Mouse (Mus musculus) embryonic facial prominence, embryonic 13.5 days (tissue): ENCODE data around the gene Ces1f. TPM values are rescaled to one million over a fixed set of nuclear protein-coding genes. Genes with fewer than 3 reads are reported as not detected.
"Not testable (repeated sequence)": the region's sequence is repeated elsewhere in the genome, so short reads cannot be mapped to it uniquely, and the experiment has no call there.

ENCODE experiments used
- ATAC-seq: fragments of 200-750 bp; cut with Nextera tagmentation; 2 replicates; pipeline ENCODE4 v1.8.0; 2017; ENCODE audit warnings: low read depth; ENCODE audit not compliant: insufficient number of reproducible peaks, insufficient read depth, low FRiP score, low TSS enrichment
- H3K27ac ChIP-seq: fragments of 300-500 bp; sonication (generic); 2 replicates; pipeline ENCODE4 v1.5.1; 2015; ENCODE audit warnings: moderate library complexity, mild to moderate bottlenecking, inconsistent platforms
- H3K27me3 ChIP-seq: fragments of 300-500 bp; sonication (generic); 2 replicates; pipeline ENCODE4 v1.6.1; 2015; ENCODE audit warnings: mild to moderate bottlenecking, inconsistent platforms
- H3K36me3 ChIP-seq: fragments of 300-500 bp; sonication (generic); 2 replicates; pipeline ENCODE4 v1.6.1; 2015; ENCODE audit warnings: mild to moderate bottlenecking, inconsistent platforms
- H3K4me1 ChIP-seq: fragments of 300-500 bp; sonication (generic); 2 replicates; pipeline ENCODE4 v1.6.1; 2015; ENCODE audit warnings: inconsistent platforms
- H3K4me2 ChIP-seq: fragments of 300-500 bp; sonication (generic); 2 replicates; pipeline ENCODE4 v1.6.1; 2015; ENCODE audit warnings: moderate library complexity, mild to moderate bottlenecking, inconsistent platforms
- H3K4me3 ChIP-seq: fragments of 300-500 bp; sonication (generic); 2 replicates; pipeline ENCODE4 v1.5.1; 2015; ENCODE audit warnings: mild to moderate bottlenecking, inconsistent platforms
- H3K9ac ChIP-seq: fragments of 300-500 bp; sonication (generic); 2 replicates; pipeline ENCODE4 v1.6.1; 2015; ENCODE audit warnings: mild to moderate bottlenecking, inconsistent platforms
- H3K9me3 ChIP-seq: fragments of 300-500 bp; sonication (generic); 2 replicates; pipeline ENCODE4 v1.6.1; 2016; ENCODE audit warnings: inconsistent platforms
- WGBS: fragments of 180-500 bp; shearing (Covaris S2); methylation state at CpG from one replicate; pipeline ENCODE4 v1.1.7; 2015; ENCODE audit warnings: mixed read lengths; 5-methylcytosine and 5-hydroxymethylcytosine counted together
- polyA plus RNA-seq: library from polyadenylated mRNA; unstranded; fragments of >200 nt; fragmentation: Nextera tagmentation; extraction: Ambion mirVana; gene quantifications from 2 replicates; pipeline ENCODE4 v1.2.1, GENCODE M21; 2015

Ces1f gene
- polyA plus RNA-seq, 1 experiment from 2014 or later: not detected

- no peak overlapping the region for H3K27ac ChIP-seq
- no peak overlapping the region for H3K4me2 ChIP-seq
- no peak for ATAC-seq
- H3K27me3 ChIP-seq: no peaks in the 10 kb centered on the region
- no peak overlapping the region for H3K4me3 ChIP-seq
- H3K9ac ChIP-seq: no peak overlapping the region
- WGBS: 96% methylated on average over 2 of the region's 2 CpGs
- H3K36me3 ChIP-seq: no peaks in the 10 kb centered on the region
- no peaks in the 10 kb centered on the region for H3K4me1 ChIP-seq
- H3K9me3 ChIP-seq: no peaks in the 10 kb centered on the region
Observed at GRCm38 (mm10) chr8:93246057-93246456, 33.5 kb downstream of the Ces1f start.

GRCm38 (mm10) chr8:93239884-93240283, 39.7 kb downstream of the Ces1f start:
- Histone ChIP-seq H3K9me3 (no peaks in the 10 kb centered on the region), H3K4me2 (no peak overlapping the region), H3K9ac (no peak overlapping the region), H3K36me3 (no peaks in the 10 kb centered on the region), H3K4me3 (no peak overlapping the region), H3K27ac (no peak overlapping the region), H3K27me3 (no peaks in the 10 kb centered on the region), H3K4me1 (no peaks in the 10 kb centered on the region)
- no peak for ATAC-seq

- 100% methylated on average over 1 of the region's 1 CpGs for WGBS
- Histone ChIP-seq H3K9ac (no peak overlapping the region), H3K4me1 (no peaks in the 10 kb centered on the region), H3K4me2 (no peak overlapping the region), H3K27me3 (no peaks in the 10 kb centered on the region), H3K27ac (no peak overlapping the region), H3K4me3 (no peak overlapping the region), H3K36me3 (no peaks in the 10 kb centered on the region), H3K9me3 (no peaks in the 10 kb centered on the region)
- ATAC-seq: no peak
Observed at GRCm38 (mm10) chr8:93235681-93236080, 43.9 kb downstream of the Ces1f start.

DNA sequence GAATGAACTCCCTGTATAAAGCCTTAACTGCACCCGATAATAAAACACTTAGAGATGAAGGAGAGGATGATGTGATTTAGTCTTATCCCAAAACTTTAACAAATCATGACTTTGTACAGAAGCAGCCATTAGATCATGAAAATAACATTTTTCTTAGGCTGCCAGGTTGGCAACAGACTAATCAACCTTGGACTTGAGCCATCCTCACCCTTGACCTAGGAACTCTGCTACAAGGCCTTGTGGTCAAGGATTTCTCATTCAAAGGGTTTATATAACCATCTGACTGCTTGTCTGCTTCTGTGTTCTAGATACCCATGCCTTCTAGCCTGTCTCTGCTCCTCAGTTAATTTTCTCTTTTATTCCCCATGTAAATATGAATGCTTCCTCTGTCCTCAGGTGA, 44.8 kb downstream of the Ces1f start:
- no peaks in the 10 kb centered on the region for H3K9me3 ChIP-seq
- WGBS: 90% methylated on average over 1 of the region's 1 CpGs
- no peak for ATAC-seq
- no peaks in the 10 kb centered on the region for H3K36me3 ChIP-seq
- H3K27me3 ChIP-seq: no peaks in the 10 kb centered on the region
- H3K4me2 ChIP-seq: no peak overlapping the region
- no peaks in the 10 kb centered on the region for H3K4me1 ChIP-seq
- no peak overlapping the region for H3K4me3 ChIP-seq
- H3K9ac ChIP-seq: no peak overlapping the region
- H3K27ac ChIP-seq: no peak overlapping the region

GRCm38 (mm10) chr8:93234068-93234467, 45.5 kb downstream of the Ces1f start:
- H3K9ac ChIP-seq: no peak overlapping the region
- ATAC-seq: no peak
- no peak overlapping the region for H3K4me2 ChIP-seq
- no peaks in the 10 kb centered on the region for H3K36me3 ChIP-seq
- H3K4me3 ChIP-seq: no peak overlapping the region
- H3K9me3 ChIP-seq: no peaks in the 10 kb centered on the region
- 81% methylated on average over 6 of the region's 6 CpGs for WGBS
- H3K4me1 ChIP-seq: no peaks in the 10 kb centered on the region
- no peaks in the 10 kb centered on the region for H3K27me3 ChIP-seq
- no peak overlapping the region for H3K27ac ChIP-seq

- H3K4me1 ChIP-seq: no peaks in the 10 kb centered on the region
- no peaks in the 10 kb centered on the region for H3K9me3 ChIP-seq
- ATAC-seq: no peak
- no peaks in the 10 kb centered on the region for H3K36me3 ChIP-seq
- H3K4me2 ChIP-seq: no peak within 1 kb of the TSS
- H3K27ac ChIP-seq: no peak within 1 kb of the TSS
- no peak within 1 kb of the TSS for H3K4me3 ChIP-seq
- H3K9ac ChIP-seq: no peak within 1 kb of the TSS
- H3K27me3 ChIP-seq: no peaks in the 10 kb centered on the region
Observed at GRCm38 (mm10) chr8:93229446-93229845, 50.1 kb downstream of the Ces1f start, which contains the start of gene Ces1e. Ces1e (minus strand) TSS chr8:93229619.

GRCm38 (mm10) chr8:93228673-93229370, 50.7 kb downstream of the Ces1f start:
- 73% methylated on average over 11 of the region's 11 CpGs for WGBS
- Histone ChIP-seq H3K36me3 (no peaks in the 10 kb centered on the region), H3K9ac (no peak overlapping the region), H3K9me3 (no peaks in the 10 kb centered on the region), H3K4me3 (no peak overlapping the region), H3K4me2 (no peak overlapping the region), H3K4me1 (no peaks in the 10 kb centered on the region), H3K27me3 (no peaks in the 10 kb centered on the region), H3K27ac (no peak overlapping the region)
- ATAC-seq: no peak

GRCm38 (mm10) chr8:93226471-93226870, 53.1 kb downstream of the Ces1f start:
- not testable (repeated sequence) for H3K27me3 ChIP-seq, H3K36me3 ChIP-seq, H3K9ac ChIP-seq, H3K4me2 ChIP-seq, H3K4me3 ChIP-seq, H3K4me1 ChIP-seq, H3K9me3 ChIP-seq, ATAC-seq, H3K27ac ChIP-seq
- WGBS: 95% methylated on average over 1 of the region's 1 CpGs

DNA sequence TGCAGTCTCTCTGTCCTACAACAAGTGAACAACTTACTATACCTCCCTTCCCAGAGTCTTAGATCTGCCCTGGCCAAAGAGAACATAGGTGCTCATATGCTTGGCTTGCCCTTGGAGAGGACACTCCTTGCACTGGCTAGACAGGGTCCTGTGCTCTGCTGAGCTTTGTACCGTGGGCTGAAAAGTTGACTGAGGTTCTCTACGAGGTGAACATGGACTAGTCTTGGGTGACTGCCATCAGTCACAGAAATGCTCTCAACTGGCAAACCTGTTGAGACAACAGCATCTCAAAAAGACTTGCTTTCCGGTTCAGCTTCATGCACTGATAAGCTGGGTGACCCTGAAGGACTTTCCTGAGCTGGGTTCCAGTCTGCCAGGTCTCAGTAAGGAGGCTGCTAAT, 57.7 kb downstream of the Ces1f start:
- no peak for ATAC-seq
- H3K9me3 ChIP-seq: no peaks in the 10 kb centered on the region
- H3K4me3 ChIP-seq: no peak overlapping the region
- H3K27ac ChIP-seq: no peak overlapping the region
- no peak overlapping the region for H3K9ac ChIP-seq
- H3K36me3 ChIP-seq: no peaks in the 10 kb centered on the region
- 81% methylated on average over 3 of the region's 3 CpGs for WGBS
- H3K27me3 ChIP-seq: no peaks in the 10 kb centered on the region
- no peak overlapping the region for H3K4me2 ChIP-seq
- H3K4me1 ChIP-seq: no peaks in the 10 kb centered on the region

- no peaks in the 10 kb centered on the region for H3K9me3 ChIP-seq
- H3K4me1 ChIP-seq: no peaks in the 10 kb centered on the region
- 75% methylated on average over 4 of the region's 4 CpGs for WGBS
- no peaks in the 10 kb centered on the region for H3K27me3 ChIP-seq
- H3K4me2 ChIP-seq: no peak overlapping the region
- H3K27ac ChIP-seq: no peak overlapping the region
- ATAC-seq: no peak
- no peak overlapping the region for H3K9ac ChIP-seq
- H3K36me3 ChIP-seq: no peaks in the 10 kb centered on the region
- no peak overlapping the region for H3K4me3 ChIP-seq
Observed at GRCm38 (mm10) chr8:93217867-93218266, 61.7 kb downstream of the Ces1f start.

GRCm38 (mm10) chr8:93217375-93217774, 62.2 kb downstream of the Ces1f start:
- no peaks in the 10 kb centered on the region for H3K9me3 ChIP-seq
- no peak overlapping the region for H3K4me2 ChIP-seq
- H3K4me3 ChIP-seq: no peak overlapping the region
- H3K27me3 ChIP-seq: no peaks in the 10 kb centered on the region
- H3K27ac ChIP-seq: no peak overlapping the region
- ATAC-seq: no peak
- WGBS: 74% methylated on average over 1 of the region's 1 CpGs
- H3K36me3 ChIP-seq: no peaks in the 10 kb centered on the region
- no peaks in the 10 kb centered on the region for H3K4me1 ChIP-seq
- no peak overlapping the region for H3K9ac ChIP-seq

- no peak for ATAC-seq
- no peaks in the 10 kb centered on the region for H3K4me1 ChIP-seq
- no peaks in the 10 kb centered on the region for H3K27me3 ChIP-seq
- H3K27ac ChIP-seq: no peak overlapping the region
- H3K9me3 ChIP-seq: no peaks in the 10 kb centered on the region
- H3K36me3 ChIP-seq: no peaks in the 10 kb centered on the region
- no peak overlapping the region for H3K4me3 ChIP-seq
- no peak overlapping the region for H3K4me2 ChIP-seq
- H3K9ac ChIP-seq: no peak overlapping the region
Observed at GRCm38 (mm10) chr8:93211091-93211490, 68.5 kb downstream of the Ces1f start.
